Mouse (Mus musculus): ENCODE measurements around the gene Krt16.
A peak's percentile ranks its signal among the peaks of the same experiment; 100 is the strongest.

Gene Krt16

GRCm38 (mm10) chr11:100248852-100249465 is at the start of gene Krt16:
TSS of gene Krt16 (minus strand) at chr11:100248902.
- no peak for DNase-seq

GRCm38 (mm10) chr11:100297801-100298200 is 49.1 kb upstream of the Krt16 start:
- no peak for DNase-seq

GRCm38 (mm10) chr11:100295308-100295707 is 46.6 kb upstream of the Krt16 start:
- peak; percentile 55 for DNase-seq

GRCm38 (mm10) chr11:100292884-100293283 is 44.2 kb upstream of the Krt16 start:
- DNase-seq: no peak

- no peak for DNase-seq
Observed at GRCm38 (mm10) chr11:100290235-100290634, 41.5 kb upstream of the Krt16 start.

- no peak for DNase-seq
Observed at GRCm38 (mm10) chr11:100288942-100289341, 40.2 kb upstream of the Krt16 start.

- no peak for DNase-seq
Observed at GRCm38 (mm10) chr11:100287024-100287423, 38.3 kb upstream of the Krt16 start.

- no peak for DNase-seq
Observed at GRCm38 (mm10) chr11:100284988-100285387, 36.3 kb upstream of the Krt16 start.

- DNase-seq: no peak
Observed at GRCm38 (mm10) chr11:100282549-100282948, 33.8 kb upstream of the Krt16 start.

- DNase-seq: peak; percentile 41
Observed at GRCm38 (mm10) chr11:100281596-100282544, 33.2 kb upstream of the Krt16 start.

- no peak for DNase-seq
Observed at GRCm38 (mm10) chr11:100278759-100279158, 30.1 kb upstream of the Krt16 start.

GRCm38 (mm10) chr11:100277726-100278480 is 29.2 kb upstream of the Krt16 start:
- no peak for DNase-seq

- DNase-seq: no peak
Observed at GRCm38 (mm10) chr11:100275466-100275865, 26.8 kb upstream of the Krt16 start.

GRCm38 (mm10) chr11:100274719-100275118 is 26.0 kb upstream of the Krt16 start:
- DNase-seq: no peak

GRCm38 (mm10) chr11:100271878-100272277 is 23.2 kb upstream of the Krt16 start:
- DNase-seq: no peak

GRCm38 (mm10) chr11:100269821-100270332 is 21.2 kb upstream of the Krt16 start, which contains the start of gene Krt42:
TSS of gene Krt42 (minus strand) at chr11:100269871.
- DNase-seq: no peak

- no peak for DNase-seq
Observed at GRCm38 (mm10) chr11:100262058-100262980, 13.6 kb upstream of the Krt16 start.

GRCm38 (mm10) chr11:100261235-100261605 is 12.5 kb upstream of the Krt16 start:
- DNase-seq: no peak

GRCm38 (mm10) chr11:100260514-100261234 is 12.0 kb upstream of the Krt16 start, which contains the start of gene Krt17:
TSS of gene Krt17 (minus strand) at chr11:100261029.
- DNase-seq: no peak

GRCm38 (mm10) chr11:100259079-100259478 is 10.4 kb upstream of the Krt16 start:
- DNase-seq: no peak

GRCm38 (mm10) chr11:100257967-100258366 is 9.3 kb upstream of the Krt16 start:
- DNase-seq: no peak

Measured in cerebellum, adult 11-12 months (tissue).